Mouse (Mus musculus) megakaryocyte, embryonic 14.5 days (primary cell): ENCODE measurements around the gene Hist1h1e.

Experiments
- FLI1 ChIP-seq: IDR thresholded peaks from 2 replicates; pipeline ENCODE4 v1.6.1; 2012; ENCODE audit warnings: low read length, inconsistent platforms, mixed read lengths
- GATA1 ChIP-seq: IDR thresholded peaks from 3 replicates; pipeline ENCODE4 v1.6.1; 2012; ENCODE audit warnings: mixed read lengths, low read length, inconsistent platforms, borderline replicate concordance

GRCm38 (mm10) chr13:23621532-23622174 is 705 bp downstream of the Hist1h1e start:
- TF ChIP-seq GATA1 (no peak), FLI1 (no peak)
